Mouse (Mus musculus) MEL (cell line): Measurements from ENCODE around the gene Tmem139. TPM values are rescaled to one million over a fixed set of nuclear protein-coding genes. Genes with fewer than 3 reads are reported as not detected.
A peak's percentile ranks its signal among the peaks of the same experiment; 100 is the strongest.

Experiments
- DNase-seq: peaks from one replicate; pipeline ENCODE4 v3.0.0; 2011; ENCODE audit warnings: low read depth, low spot score
- H3K27ac ChIP-seq: 2 replicates; pipeline ENCODE4 v1.5.1; 2012; ENCODE audit warnings: low read depth, mild to moderate bottlenecking, control low read depth, low read length, moderate library complexity; ENCODE audit not compliant: control insufficient read depth
- H3K27me3 ChIP-seq, 2 experiments: fragments of 150-350 bp in 1 of 2; sonication (generic) in 1 of 2; 2 replicates each; pipeline ENCODE4 v1.6.1; 2012; ENCODE audit warnings: low read length in 2 of 2, mild to moderate bottlenecking in 2 of 2, improper control_type of control experiment in 1 of 2, moderate library complexity in 1 of 2; ENCODE audit not compliant: insufficient read depth in 2 of 2, control insufficient read depth in 1 of 2
- H3K36me3 ChIP-seq, 2 experiments: 2 replicates each; pipeline ENCODE4 v1.6.1; 2012 to 2014; ENCODE audit warnings: low read length in 2 of 2, improper control_type of control experiment in 1 of 2, inconsistent platforms in 1 of 2, mild to moderate bottlenecking in 1 of 2; ENCODE audit not compliant: insufficient read depth in 2 of 2, control insufficient read depth in 1 of 2
- H3K4me1 ChIP-seq, 2 experiments: fragments of 150-350 bp in 1 of 2; sonication (generic) in 1 of 2; 2 replicates each; pipeline ENCODE4 v1.6.1; 2012; ENCODE audit warnings: low read length in 2 of 2, improper control_type of control experiment in 1 of 2, mild to moderate bottlenecking in 1 of 2; ENCODE audit not compliant: insufficient read depth in 2 of 2, control insufficient read depth in 1 of 2
- H3K4me3 ChIP-seq, 2 experiments: fragments of 150-350 bp in 1 of 2; sonication (generic) in 1 of 2; 2 replicates each; pipeline ENCODE4 v1.5.1; 2012; ENCODE audit warnings: low read depth in 2 of 2, low read length in 2 of 2, mild to moderate bottlenecking in 2 of 2, moderate library complexity in 2 of 2, control low read depth in 1 of 2, improper control_type of control experiment in 1 of 2; ENCODE audit not compliant: control insufficient read depth in 1 of 2, insufficient read depth in 1 of 2
- H3K79me2 ChIP-seq: 2 replicates; pipeline ENCODE4 v1.6.1; 2012; ENCODE audit warnings: mild to moderate bottlenecking, low read length, moderate library complexity; ENCODE audit not compliant: control insufficient read depth, poor library complexity, insufficient read depth
- H3K9ac ChIP-seq: 2 replicates; pipeline ENCODE4 v1.6.1; 2012; ENCODE audit warnings: low read depth, mild to moderate bottlenecking, control low read depth, low read length, moderate library complexity; ENCODE audit not compliant: control insufficient read depth, poor library complexity, severe bottlenecking
- H3K9me3 ChIP-seq: fragments of 150-350 bp; sonication (generic); replicated peaks from 2 replicates; pipeline ENCODE4 v1.6.1; 2012; ENCODE audit warnings: mild to moderate bottlenecking, low read length, improper control_type of control experiment, moderate library complexity; ENCODE audit not compliant: insufficient read depth
- CHD1 ChIP-seq: IDR thresholded peaks from 2 replicates; pipeline ENCODE4 v1.6.1; 2012; ENCODE audit warnings: low read depth, mild to moderate bottlenecking, inconsistent platforms, low read length, improper control_type of control experiment
- CHD2 ChIP-seq: IDR thresholded peaks from 2 replicates; pipeline ENCODE4 v1.6.1; 2011; ENCODE audit warnings: low read length, improper control_type of control experiment
- CTCF ChIP-seq, 3 experiments: IDR thresholded peaks in 2 of 3; conservative IDR thresholded peaks in 1 of 3; 2 replicates each; pipeline ENCODE4 v1.5.1; 2011 to 2012; ENCODE audit warnings: low read length in 3 of 3, low read depth in 2 of 3, mild to moderate bottlenecking in 2 of 3, improper control_type of control experiment in 1 of 3, inconsistent platforms in 1 of 3, mixed read lengths in 1 of 3, moderate library complexity in 1 of 3; ENCODE audit not compliant: control insufficient read depth in 1 of 3, insufficient read depth in 1 of 3, poor library complexity in 1 of 3, severe bottlenecking in 1 of 3
- E2F4 ChIP-seq: IDR thresholded peaks from 2 replicates; pipeline ENCODE4 v1.6.1; 2011; ENCODE audit warnings: low read depth, low read length, improper control_type of control experiment, borderline replicate concordance
- EP300 ChIP-seq, 2 experiments: IDR thresholded peaks; 2 replicates each; pipeline ENCODE4 v1.6.1; 2011; ENCODE audit warnings: improper control_type of control experiment in 2 of 2, low read length in 2 of 2, low read depth in 1 of 2, mild to moderate bottlenecking in 1 of 2
- ETS1 ChIP-seq: IDR thresholded peaks from 2 replicates; pipeline ENCODE4 v1.6.1; 2012; ENCODE audit warnings: low read depth, mild to moderate bottlenecking, inconsistent platforms, low read length, improper control_type of control experiment, moderate library complexity
- GABPA ChIP-seq: IDR thresholded peaks from 2 replicates; pipeline ENCODE4 v1.6.1; 2012; ENCODE audit warnings: low read depth, mild to moderate bottlenecking, inconsistent platforms, low read length, improper control_type of control experiment, moderate library complexity
- GATA1 ChIP-seq: IDR thresholded peaks from 2 replicates; pipeline ENCODE4 v1.6.1; 2011; ENCODE audit warnings: low read depth, low read length, improper control_type of control experiment
- HCFC1 ChIP-seq: IDR thresholded peaks from 2 replicates; pipeline ENCODE4 v1.6.1; 2012; ENCODE audit warnings: low read depth, mild to moderate bottlenecking, inconsistent platforms, low read length, improper control_type of control experiment, moderate library complexity
- JUND ChIP-seq: IDR thresholded peaks from 2 replicates; pipeline ENCODE4 v1.6.1; 2011; ENCODE audit warnings: low read depth, mild to moderate bottlenecking, improper control_type of control experiment, low read length
- KAT2A ChIP-seq: conservative IDR thresholded peaks from 2 replicates; pipeline ENCODE4 v1.6.1; 2012; ENCODE audit warnings: low read depth, low read length, improper control_type of control experiment, inconsistent platforms
- MAX ChIP-seq: IDR thresholded peaks from 2 replicates; pipeline ENCODE4 v1.6.1; 2011; ENCODE audit warnings: low read length, improper control_type of control experiment
- MXI1 ChIP-seq: IDR thresholded peaks from 2 replicates; pipeline ENCODE4 v1.6.1; 2011; ENCODE audit warnings: mild to moderate bottlenecking, low read depth, low read length, improper control_type of control experiment
- MYB ChIP-seq: IDR thresholded peaks from 2 replicates; pipeline ENCODE4 v1.6.1; 2011; ENCODE audit warnings: mild to moderate bottlenecking, low read depth, low read length, improper control_type of control experiment
- MYC ChIP-seq: IDR thresholded peaks from 2 replicates; pipeline ENCODE4 v1.6.1; 2011; ENCODE audit warnings: low read depth, mild to moderate bottlenecking, low read length, improper control_type of control experiment, moderate library complexity
- NELFE ChIP-seq: IDR thresholded peaks from 2 replicates; pipeline ENCODE4 v1.6.1; 2011; ENCODE audit warnings: low read depth, low read length, improper control_type of control experiment
- POLR2A ChIP-seq, 2 experiments: IDR thresholded peaks; 2 replicates each; pipeline ENCODE4 v1.6.1; 2011 to 2012; ENCODE audit warnings: low read length in 2 of 2, mild to moderate bottlenecking in 2 of 2, control low read depth in 1 of 2, improper control_type of control experiment in 1 of 2, low read depth in 1 of 2, moderate library complexity in 1 of 2; ENCODE audit not compliant: control insufficient read depth in 1 of 2, insufficient read depth in 1 of 2, poor library complexity in 1 of 2
- RAD21 ChIP-seq: IDR thresholded peaks from 2 replicates; pipeline ENCODE4 v1.6.1; 2011; ENCODE audit warnings: mild to moderate bottlenecking, low read depth, low read length, improper control_type of control experiment
- RCOR1 ChIP-seq: IDR thresholded peaks from 2 replicates; pipeline ENCODE4 v1.6.1; 2012; ENCODE audit warnings: low read depth, mild to moderate bottlenecking, inconsistent platforms, low read length, improper control_type of control experiment
- SMC3 ChIP-seq: IDR thresholded peaks from 2 replicates; pipeline ENCODE4 v1.6.1; 2011; ENCODE audit warnings: low read depth, low read length, improper control_type of control experiment
- TAL1 ChIP-seq: IDR thresholded peaks from 2 replicates; pipeline ENCODE4 v1.6.1; 2012; ENCODE audit warnings: mild to moderate bottlenecking, inconsistent platforms, low read length, moderate library complexity, mixed read lengths
- TBP ChIP-seq: IDR thresholded peaks from 2 replicates; pipeline ENCODE4 v1.8.0; 2011; ENCODE audit warnings: low read depth, low read length, improper control_type of control experiment
- TCF12 ChIP-seq: IDR thresholded peaks from 2 replicates; pipeline ENCODE4 v1.6.1; 2014; ENCODE audit warnings: low read depth, mild to moderate bottlenecking, inconsistent platforms, low read length, improper control_type of control experiment, moderate library complexity
- USF1 ChIP-seq: IDR thresholded peaks from 2 replicates; pipeline ENCODE4 v1.6.1; 2014; ENCODE audit warnings: low read depth, mild to moderate bottlenecking, inconsistent platforms, low read length, improper control_type of control experiment, moderate library complexity
- USF2 ChIP-seq, 2 experiments: IDR thresholded peaks; 2 replicates each; pipeline ENCODE4 v1.6.1; 2011 to 2012; ENCODE audit warnings: improper control_type of control experiment in 2 of 2, low read length in 2 of 2, borderline replicate concordance in 1 of 2, inconsistent platforms in 1 of 2, low read depth in 1 of 2, mild to moderate bottlenecking in 1 of 2; ENCODE audit not compliant: insufficient read depth in 1 of 2
- ZKSCAN1 ChIP-seq: IDR thresholded peaks from 2 replicates; pipeline ENCODE4 v1.6.1; 2012; ENCODE audit warnings: low read depth, mild to moderate bottlenecking, inconsistent platforms, low read length, improper control_type of control experiment, moderate library complexity
- ZMIZ1 ChIP-seq: IDR thresholded peaks from 2 replicates; pipeline ENCODE4 v1.6.1; 2012; ENCODE audit warnings: low read depth, mild to moderate bottlenecking, inconsistent platforms, low read length, improper control_type of control experiment, moderate library complexity
- ZNF384 ChIP-seq: IDR thresholded peaks from 2 replicates; pipeline ENCODE4 v1.6.1; 2012; ENCODE audit warnings: low read depth, mild to moderate bottlenecking, inconsistent platforms, low read length, improper control_type of control experiment
- polyA plus RNA-seq, 2 experiments: library from polyadenylated mRNA; stranded (reverse) in 1 of 2; unstranded in 1 of 2; fragments of >175 nt in 1 of 2; fragments of >200 nt in 1 of 2; gene quantifications; 2 replicates each; pipeline versions ENCODE4 v1.2.1 to v1.2.4; 2012; ENCODE audit warnings: low replicate concordance in 2 of 2, low read depth in 1 of 2; ENCODE audit not compliant: insufficient read length in 2 of 2, insufficient read depth in 1 of 2, missing spikeins in 1 of 2
- total RNA-seq: library from RNA; depleted of rRNA; stranded (reverse); fragments of 300-350 nt; gene quantifications from 2 replicates; pipeline ENCODE4 v1.2.3, GENCODE M21; 2012

Tmem139 gene
- total and polyA plus RNA-seq, 3 experiments: 0.08 TPM; not detected in 2

DNA sequence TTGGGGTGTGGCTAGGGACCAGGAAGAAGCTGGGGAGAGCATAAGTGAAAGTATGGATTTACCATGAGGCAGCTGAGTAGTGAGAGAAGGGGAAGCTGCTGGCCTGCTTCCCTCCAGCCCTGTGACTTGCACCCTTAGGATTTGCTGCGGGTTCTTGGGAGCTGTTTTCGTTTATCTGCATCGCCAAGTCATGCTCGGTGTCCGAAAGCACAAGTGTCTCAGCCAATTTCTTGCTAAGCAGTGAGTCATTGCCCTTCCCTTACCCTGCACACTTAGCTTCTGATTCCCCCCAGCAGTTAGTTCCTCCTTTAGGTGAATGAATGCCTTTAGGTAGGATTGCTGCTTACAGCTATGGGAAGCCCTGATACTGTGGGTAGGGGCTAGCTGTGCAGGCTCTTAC, 37.6 kb downstream of the Tmem139 start:
- H3K9me3 ChIP-seq: no peaks in the 10 kb centered on the region
- peaks cover 0 to 23% of the 10 kb centered on the region in 2 experiments; a peak in 2 of 4 replicates for H3K36me3 ChIP-seq
- H3K27me3 ChIP-seq: no peaks in the 10 kb centered on the region
- H3K4me1 ChIP-seq: peaks cover 4 to 16% of the 10 kb centered on the region in 2 experiments
- no peak overlapping the region for H3K9ac ChIP-seq
- H3K79me2 ChIP-seq: no peaks in the 10 kb centered on the region
- DNase-seq: peak; percentile 92
- peak overlapping the region; percentile 10; a peak in 2 of 4 replicates for H3K4me3 ChIP-seq
- H3K27ac ChIP-seq: peak overlapping the region; percentile 10; the same call in 1 of the 2 replicates
- TF ChIP-seq JUND (peak; percentile 53; the same call in 1 of the 2 replicates), KAT2A (no peak), SMC3 (no peak), USF1 (no peak), RAD21 (no peak), NELFE (no peak), EP300 (IDR thresholded peaks at IDR 0.05; ENCODE audit: low read depth in 1 of 2, low read length in 2 of 2) (peak; percentile 47 to 61; a peak in 2 of 4 replicates), CTCF (IDR thresholded peaks at IDR 0.05 in 2 of 3, conservative IDR thresholded peaks at IDR 0.05 in 1 of 3; ENCODE audit: control insufficient read depth in 1 of 3, insufficient read depth in 1 of 3, low read depth in 2 of 3, low read length in 3 of 3, poor library complexity in 1 of 3, severe bottlenecking in 1 of 3) (no peak), ZNF384 (no peak), TBP (0 out of 2 replicates have a peak, but pooled peaks have one; percentile 41), GATA1 (peak; percentile 59; the same call in 1 of the 2 replicates), HCFC1 (0 out of 2 replicates have a peak, but pooled peaks have one; percentile 15), CHD1 (no peak), MYB (no peak), USF2 (IDR thresholded peaks at IDR 0.05; ENCODE audit: borderline replicate concordance in 1 of 2, insufficient read depth in 1 of 2, low read depth in 1 of 2, low read length in 2 of 2) (no peak), ETS1 (peak; percentile 57), MYC (peak; percentile 86), POLR2A (IDR thresholded peaks at IDR 0.05; ENCODE audit: control insufficient read depth in 1 of 2, insufficient read depth in 1 of 2, low read depth in 1 of 2, low read length in 2 of 2, poor library complexity in 1 of 2) (no peak), MXI1 (no peak), ZKSCAN1 (no peak), CHD2 (no peak), ZMIZ1 (no peak), TAL1 (0 out of 2 replicates have a peak, but pooled peaks have one; percentile 27), TCF12 (no peak), RCOR1 (no peak), GABPA (no peak), E2F4 (no peak), MAX (no peak)
